Mouse (Mus musculus) cerebellum, adult 2 months (tissue): ENCODE measurements around the gene Plpp1. TPM values are rescaled to one million over a fixed set of nuclear protein-coding genes. Genes with fewer than 3 reads are reported as not detected.

Experiments used
- DNase-seq, 2 experiments: peaks; one replicate each; pipeline ENCODE4 v3.0.0; 2021
- H3K27ac ChIP-seq: fragments of 200-500 bp; 2 replicates; pipeline ENCODE4 v1.5.1; 2012; ENCODE audit warnings: low read length, control low read depth, inconsistent platforms; ENCODE audit not compliant: insufficient read depth
- H3K27me3 ChIP-seq: fragments of 200-500 bp; 2 replicates; pipeline ENCODE4 v1.6.1; 2012; ENCODE audit warnings: inconsistent platforms, mild to moderate bottlenecking, low read length, moderate library complexity; ENCODE audit not compliant: control insufficient read depth, insufficient read depth
- H3K4me1 ChIP-seq: fragments of 200-500 bp; 2 replicates; pipeline ENCODE4 v1.6.1; 2011; ENCODE audit warnings: low read length; ENCODE audit not compliant: control insufficient read depth, insufficient read depth
- H3K4me3 ChIP-seq: fragments of 200-500 bp; replicated peaks from 2 replicates; pipeline ENCODE3; 2011; ENCODE audit warnings: mild to moderate bottlenecking, low read depth, low read length, control low read depth; ENCODE audit not compliant: insufficient read depth
- CTCF ChIP-seq: fragments of 200-500 bp; IDR thresholded peaks from 2 replicates; pipeline ENCODE4 v1.5.1; 2011; ENCODE audit warnings: low read depth, mild to moderate bottlenecking, control low read depth, low read length, moderate library complexity, borderline replicate concordance; ENCODE audit not compliant: insufficient read depth
- POLR2A ChIP-seq: fragments of 200-500 bp; IDR thresholded peaks from 2 replicates; pipeline ENCODE4 v1.6.1; 2011; ENCODE audit warnings: low read length, control low read depth, borderline replicate concordance; ENCODE audit not compliant: insufficient read depth
- whole genome bisulfite sequencing: fragments of 180-500 bp; shearing (Covaris S2); methylation state at CpG from one replicate; pipeline ENCODE4 v1.1.7; 2018; 5-methylcytosine and 5-hydroxymethylcytosine counted together
- polyA plus RNA-seq: library from polyadenylated mRNA; depleted of rRNA; stranded (reverse); fragments of >200 nt; gene quantifications from 2 replicates; pipeline ENCODE4 v1.2.3, GENCODE M21; 2012

The Plpp1 gene
- polyA plus RNA-seq, 1 experiment, result 35.2 TPM

GRCm38 (mm10) chr13:112859574-112860134 lies 59.1 kb downstream of the Plpp1 start:
- TF ChIP-seq POLR2A (no peak), CTCF (no peak)
- 76% methylated on average over 21 of the region's 21 CpGs for WGBS
- Histone ChIP-seq H3K27me3 (no peaks in the 10 kb centered on the region), H3K4me1 (no peaks in the 10 kb centered on the region), H3K4me3 (no peak overlapping the region), H3K27ac (no peak overlapping the region)
- no peak for DNase-seq

- 90% methylated on average over 2 of the region's 2 CpGs for WGBS
- TF ChIP-seq POLR2A (no peak), CTCF (no peak)
- DNase-seq, result no peak
These were observed 59.8 kb downstream of the Plpp1 start for GRCm38 (mm10) chr13:112860370-112860769.

GRCm38 (mm10) chr13:112860911-112861310 lies 60.3 kb downstream of the Plpp1 start:
- Histone ChIP-seq H3K4me1 (no peaks in the 10 kb centered on the region), H3K4me3 (no peak overlapping the region), H3K27me3 (no peaks in the 10 kb centered on the region), H3K27ac (no peak overlapping the region)
- WGBS, result 94% methylated on average over 9 of the region's 9 CpGs
- no peak for DNase-seq
- TF ChIP-seq POLR2A (no peak), CTCF (no peak)

More at GRCm38 (mm10) chr13:112860370-112860769, 59.8 kb downstream of the Plpp1 start:
- no peaks in the 10 kb centered on the region for H3K27me3 ChIP-seq
- H3K27ac ChIP-seq, result no peak overlapping the region
- no peaks in the 10 kb centered on the region for H3K4me1 ChIP-seq
- H3K4me3 ChIP-seq, result no peak overlapping the region

DNA sequence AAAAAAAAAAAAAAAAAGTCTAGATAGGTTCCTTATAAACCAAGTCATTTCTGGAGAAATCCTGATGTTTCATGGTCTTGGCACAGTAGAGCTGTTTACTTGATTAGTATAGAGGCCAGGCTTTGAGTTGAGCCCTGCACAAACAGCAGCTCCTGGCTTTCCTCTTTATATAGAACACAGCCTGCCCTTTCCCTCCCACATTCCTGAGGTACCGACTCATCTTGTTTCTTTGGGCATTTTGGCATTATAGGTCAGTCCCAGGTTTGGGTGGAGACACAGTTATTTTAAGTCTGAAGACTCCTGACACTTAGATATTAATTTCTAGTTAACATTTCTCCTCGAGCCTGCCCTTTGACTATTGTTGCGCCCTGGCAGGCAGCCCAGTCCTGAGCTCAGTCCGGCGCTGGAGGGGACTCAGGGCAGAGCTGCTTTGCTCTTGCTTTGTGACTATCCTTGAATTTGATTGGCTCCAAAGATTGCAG lies 61.3 kb downstream of the Plpp1 start:
- H3K27me3 ChIP-seq, result no peaks in the 10 kb centered on the region
- no peaks in the 10 kb centered on the region for H3K4me1 ChIP-seq
- H3K27ac ChIP-seq, result no peak overlapping the region
- DNase-seq, result no peak
- H3K4me3 ChIP-seq, result no peak overlapping the region
- TF ChIP-seq CTCF (no peak), POLR2A (no peak)
- 34% methylated on average over 5 of the region's 5 CpGs for WGBS

DNA sequence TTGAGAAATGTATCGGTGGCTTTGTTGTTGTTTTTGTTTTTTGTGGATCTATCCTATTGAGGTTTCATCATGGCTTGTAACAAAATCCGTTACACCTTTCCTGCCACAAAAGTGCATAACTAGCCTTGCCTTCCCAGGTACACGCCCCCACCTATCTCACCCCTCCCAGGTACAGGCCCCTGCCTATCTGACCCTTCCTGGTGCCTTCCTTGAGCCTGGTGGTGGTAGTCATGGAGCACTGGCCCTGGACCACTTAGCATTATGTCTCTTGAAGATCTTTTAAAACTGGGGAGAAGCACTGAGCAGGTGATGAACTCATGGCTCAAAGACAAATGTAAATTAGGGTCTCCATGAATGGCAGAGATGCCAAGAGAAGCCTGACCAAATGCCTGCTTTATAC lies 61.8 kb downstream of the Plpp1 start:
- no peak overlapping the region for H3K4me3 ChIP-seq
- no peaks in the 10 kb centered on the region for H3K4me1 ChIP-seq
- no peaks in the 10 kb centered on the region for H3K27me3 ChIP-seq
- no peak overlapping the region for H3K27ac ChIP-seq
- DNase-seq, result no peak
- 70% methylated on average over 3 of the region's 3 CpGs for WGBS
- no peak for TF ChIP-seq POLR2A
- TF ChIP-seq CTCF, result no peak

- Histone ChIP-seq H3K4me3 (no peak overlapping the region), H3K27me3 (no peaks in the 10 kb centered on the region), H3K4me1 (no peaks in the 10 kb centered on the region), H3K27ac (no peak overlapping the region)
- WGBS, result 91% methylated on average over 1 of the region's 1 CpGs
- DNase-seq, result no peak
- TF ChIP-seq CTCF (no peak), POLR2A (no peak)
These were observed 62.5 kb downstream of the Plpp1 start for GRCm38 (mm10) chr13:112862978-112863677.

DNA sequence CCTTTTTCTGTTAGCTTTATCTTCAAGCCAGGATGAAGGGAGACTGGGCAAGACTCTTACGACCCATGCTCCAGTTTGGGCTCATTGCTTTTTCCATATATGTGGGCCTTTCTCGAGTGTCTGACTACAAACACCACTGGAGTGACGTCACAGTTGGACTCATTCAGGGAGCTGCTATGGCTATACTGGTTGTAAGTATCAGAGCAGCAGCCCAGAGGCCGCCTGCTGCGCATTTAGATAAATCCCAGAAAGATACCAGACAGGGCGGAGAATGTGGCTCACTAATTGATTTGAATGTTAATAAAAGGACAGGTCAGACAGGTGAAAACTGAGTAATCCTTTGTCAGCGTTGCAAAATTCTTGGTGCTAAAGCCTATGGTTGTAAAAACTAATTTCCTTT lies 66.2 kb downstream of the Plpp1 start:
- WGBS, result 88% methylated on average over 7 of the region's 7 CpGs
- TF ChIP-seq POLR2A (no peak), CTCF (no peak)
- DNase-seq, result no peak

DNA sequence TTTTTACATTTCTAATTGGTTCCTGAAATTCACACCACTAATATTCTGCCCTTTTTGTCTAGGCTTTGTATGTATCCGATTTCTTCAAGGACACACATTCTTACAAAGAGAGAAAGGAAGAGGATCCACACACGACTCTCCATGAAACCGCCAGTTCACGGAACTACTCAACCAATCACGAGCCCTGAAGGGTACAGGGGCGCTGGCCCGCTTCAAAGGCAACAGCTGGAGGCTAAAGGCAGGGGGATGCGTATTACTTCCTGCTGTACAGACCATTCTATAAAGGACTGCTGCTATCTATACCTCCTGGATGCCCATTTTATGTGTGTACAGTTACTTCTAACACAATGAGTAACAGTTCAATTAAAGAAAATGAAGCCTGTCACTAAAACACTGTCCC lies 66.8 kb downstream of the Plpp1 start:
- H3K27me3 ChIP-seq, result no peaks in the 10 kb centered on the region
- H3K4me3 ChIP-seq, result no peak overlapping the region
- TF ChIP-seq POLR2A (no peak), CTCF (no peak)
- H3K27ac ChIP-seq, result no peak overlapping the region
- no peak for DNase-seq
- no peaks in the 10 kb centered on the region for H3K4me1 ChIP-seq
- 87% methylated on average over 8 of the region's 8 CpGs for WGBS

More for the DNA sequence above, 66.2 kb downstream of the Plpp1 start:
- Histone ChIP-seq H3K27me3 (no peaks in the 10 kb centered on the region), H3K4me3 (no peak overlapping the region), H3K27ac (no peak overlapping the region), H3K4me1 (no peaks in the 10 kb centered on the region)
